Mouse (Mus musculus) cerebellum, adult 18-20 months (tissue): ENCODE data around the gene Gjb1.
A peak's percentile ranks its signal among the peaks of the same experiment; 100 is the strongest.
"Not testable (repeated sequence)": the region's sequence is repeated elsewhere in the genome, so short reads cannot be mapped to it uniquely, and the experiment has no call there.

Source experiments
- DNase-seq, 2 experiments: peaks; one replicate each; pipeline ENCODE4 v3.0.0; 2021

Gene Gjb1

GRCm38 (mm10) chrX:101376190-101376968, at the start of gene Gjb1:
Gene Gjb1 (plus strand): TSS chrX:101376378.
- no peak for DNase-seq

GRCm38 (mm10) chrX:101329372-101330028, 46.7 kb upstream of the Gjb1 start:
- peak; percentile 68 to 75 for DNase-seq

- no peak for DNase-seq
Observed at GRCm38 (mm10) chrX:101332031-101332374, 44.2 kb upstream of the Gjb1 start.

- peak; percentile 83 to 88 for DNase-seq
Observed at GRCm38 (mm10) chrX:101332375-101333211, 43.6 kb upstream of the Gjb1 start.

- DNase-seq = peak in 1 of 2 experiments; percentile 17
Observed at GRCm38 (mm10) chrX:101334606-101335005, 41.6 kb upstream of the Gjb1 start.

- no peak for DNase-seq
Observed at GRCm38 (mm10) chrX:101338666-101339065, 37.5 kb upstream of the Gjb1 start.

GRCm38 (mm10) chrX:101342837-101343236, 33.3 kb upstream of the Gjb1 start:
- DNase-seq = not testable (repeated sequence)

- no peak for DNase-seq
Observed at GRCm38 (mm10) chrX:101345456-101345855, 30.7 kb upstream of the Gjb1 start.

GRCm38 (mm10) chrX:101346475-101346874, 29.7 kb upstream of the Gjb1 start:
- DNase-seq = no peak

GRCm38 (mm10) chrX:101351188-101351587, 25.0 kb upstream of the Gjb1 start:
- DNase-seq = no peak

- not testable (repeated sequence) for DNase-seq
Observed at GRCm38 (mm10) chrX:101358902-101359301, 17.3 kb upstream of the Gjb1 start.

GRCm38 (mm10) chrX:101369001-101369400, 7.2 kb upstream of the Gjb1 start:
- DNase-seq = no peak

GRCm38 (mm10) chrX:101370573-101370972, 5.6 kb upstream of the Gjb1 start:
- no peak for DNase-seq

GRCm38 (mm10) chrX:101372946-101373345, 3.2 kb upstream of the Gjb1 start:
- no peak for DNase-seq

- DNase-seq = no peak
Observed at GRCm38 (mm10) chrX:101377076-101377475, 898 bp downstream of the Gjb1 start.

- DNase-seq = no peak
Observed at GRCm38 (mm10) chrX:101379744-101380143, 3.6 kb downstream of the Gjb1 start.

- peak; percentile 2 to 8 for DNase-seq
Observed at GRCm38 (mm10) chrX:101383455-101383854, 7.3 kb downstream of the Gjb1 start.

- DNase-seq = peak; percentile 19 to 36
Observed at GRCm38 (mm10) chrX:101384439-101385137, 8.4 kb downstream of the Gjb1 start.

GRCm38 (mm10) chrX:101386222-101386621, 10.0 kb downstream of the Gjb1 start:
- no peak for DNase-seq

- DNase-seq = no peak
Observed at GRCm38 (mm10) chrX:101388866-101389537, 12.8 kb downstream of the Gjb1 start.

- DNase-seq = no peak
Observed at GRCm38 (mm10) chrX:101394341-101394740, 18.2 kb downstream of the Gjb1 start.

GRCm38 (mm10) chrX:101396459-101396858, 20.3 kb downstream of the Gjb1 start:
- DNase-seq = no peak
